Mouse (Mus musculus): ENCODE results near the gene Zg16. TPM values are rescaled to one million over a fixed set of nuclear protein-coding genes. Genes with fewer than 3 reads are reported as not detected.

Zg16 gene
- polyA plus RNA-seq, 1 experiment from 2014 or later: not detected

DNA sequence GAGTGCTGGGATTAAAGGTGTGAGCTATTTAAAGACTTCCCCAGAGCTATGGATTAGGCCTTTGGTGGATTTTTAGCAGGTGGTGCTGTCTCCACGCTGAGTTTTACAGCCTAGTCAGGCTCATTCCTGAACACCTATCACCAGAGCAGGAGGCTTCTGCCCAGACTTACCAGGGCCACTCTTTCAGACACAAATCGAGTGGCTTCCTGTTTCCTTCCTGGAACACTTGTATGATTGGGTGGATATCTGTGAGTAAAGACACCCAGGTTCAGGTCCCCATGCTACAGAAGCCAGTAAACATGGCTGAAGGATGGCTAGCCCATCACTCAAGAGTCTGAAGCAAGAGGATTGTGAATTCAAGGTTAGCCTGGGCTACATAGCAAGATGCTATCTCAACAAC, 4.1 kb downstream of the Zg16 start:
- no peaks in the 10 kb centered on the region for H3K27me3 ChIP-seq (ENCODE audit: control insufficient read depth, insufficient read depth, low read length)

DNA sequence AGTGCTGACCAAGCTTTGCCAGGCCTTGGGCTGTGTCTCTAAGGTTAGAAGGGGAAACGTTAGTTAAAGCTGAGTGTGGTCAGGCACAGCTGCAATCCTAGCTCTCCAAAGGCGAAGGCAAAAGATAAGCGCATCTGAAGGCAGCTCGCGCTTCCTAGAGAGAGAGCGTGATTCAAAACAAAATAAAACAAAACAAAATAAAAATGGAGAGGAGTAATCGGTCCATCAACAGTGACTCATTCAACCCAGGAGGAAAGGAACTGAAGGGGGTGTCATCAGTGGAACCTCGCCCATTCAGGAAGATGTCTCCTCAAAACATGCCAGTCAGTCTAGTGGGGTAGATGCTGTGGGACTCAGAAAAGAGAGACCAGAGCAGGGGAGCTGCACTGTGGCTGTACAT, 4.9 kb downstream of the Zg16 start:
- ATAC-seq (ENCODE audit: low read depth): no peak
- no peak overlapping the region for H3K4me3 ChIP-seq (ENCODE audit: low read depth, low read length)
- WGBS: 83% methylated on average over 8 of the region's 8 CpGs
- no peaks in the 10 kb centered on the region for H3K9me3 ChIP-seq (ENCODE audit: control insufficient read depth, low read length)
- H3K4me1 ChIP-seq (ENCODE audit: control insufficient read depth, insufficient read depth, low read length): no peaks in the 10 kb centered on the region
- no peaks in the 10 kb centered on the region for H3K36me3 ChIP-seq (ENCODE audit: control insufficient read depth, insufficient read depth, low read length)
- no peak overlapping the region for H3K9ac ChIP-seq (replicated peaks; ENCODE audit: low read depth, low read length)
- no peak overlapping the region for H3K4me2 ChIP-seq (ENCODE audit: low read depth, low read length)
- H3K27ac ChIP-seq (ENCODE audit: low read depth, low read length): no peak overlapping the region
- no peaks in the 10 kb centered on the region for H3K27me3 ChIP-seq (ENCODE audit: control insufficient read depth, insufficient read depth, low read length)

More for the DNA sequence above, 4.1 kb downstream of the Zg16 start:
- no peak for ATAC-seq (ENCODE audit: low read depth)
- Histone ChIP-seq H3K4me1 (ENCODE audit: control insufficient read depth, insufficient read depth, low read length) (no peaks in the 10 kb centered on the region), H3K9ac (replicated peaks; ENCODE audit: low read depth, low read length) (no peak overlapping the region), H3K27ac (ENCODE audit: low read depth, low read length) (no peak overlapping the region), H3K4me3 (ENCODE audit: low read depth, low read length) (no peak overlapping the region), H3K4me2 (ENCODE audit: low read depth, low read length) (no peak overlapping the region), H3K36me3 (ENCODE audit: control insufficient read depth, insufficient read depth, low read length) (no peaks in the 10 kb centered on the region), H3K9me3 (ENCODE audit: control insufficient read depth, low read length) (no peaks in the 10 kb centered on the region)
- WGBS: 57% methylated on average over 2 of the region's 2 CpGs

DNA sequence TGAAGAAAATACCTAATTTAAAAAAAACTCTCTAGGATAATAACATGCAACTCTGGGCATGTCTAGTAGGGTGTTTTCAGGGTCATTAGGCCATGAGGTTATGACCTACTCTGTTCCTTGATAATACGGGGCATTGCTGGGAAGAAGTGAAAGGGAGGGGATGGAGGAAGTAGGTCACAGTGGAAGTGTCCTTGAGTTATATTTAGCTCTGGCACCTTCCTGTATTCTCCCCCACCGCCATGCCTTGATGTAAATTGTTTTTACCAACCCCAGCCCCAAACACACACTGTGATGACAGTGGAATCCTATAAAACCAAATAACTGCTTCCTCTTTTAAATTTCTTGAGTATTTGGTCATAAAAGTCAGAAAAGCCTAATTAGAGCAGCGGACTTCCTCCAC, 7.1 kb downstream of the Zg16 start:
- ATAC-seq (ENCODE audit: low read depth): no peak
- WGBS: 60% methylated on average over 3 of the region's 3 CpGs

DNA sequence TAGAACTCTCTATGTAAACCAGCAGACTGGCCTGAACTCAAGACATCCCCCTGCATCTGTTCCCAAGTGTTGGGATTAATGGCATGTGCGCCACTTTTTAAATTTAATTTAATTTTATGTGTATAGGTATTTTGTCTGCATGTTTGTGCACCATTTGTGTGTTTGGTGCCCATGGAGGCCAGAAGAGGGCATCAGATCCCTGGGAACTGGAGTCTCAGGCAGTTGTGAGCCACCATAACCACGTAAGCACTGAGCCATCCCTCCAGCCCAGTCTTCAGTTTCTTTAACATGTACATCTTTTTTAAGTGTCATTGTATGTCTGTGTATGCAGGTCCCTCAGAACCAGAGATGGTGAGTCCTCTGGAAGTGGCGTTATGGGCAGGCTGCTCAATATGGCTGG, 9.4 kb downstream of the Zg16 start:
- no peak overlapping the region for H3K4me3 ChIP-seq (ENCODE audit: low read depth, low read length)
- no peaks in the 10 kb centered on the region for H3K27me3 ChIP-seq (ENCODE audit: control insufficient read depth, insufficient read depth, low read length)
- no peak overlapping the region for H3K4me2 ChIP-seq (ENCODE audit: low read depth, low read length)
- no peak overlapping the region for H3K27ac ChIP-seq (ENCODE audit: low read depth, low read length)
- no peaks in the 10 kb centered on the region for H3K36me3 ChIP-seq (ENCODE audit: control insufficient read depth, insufficient read depth, low read length)
- no peaks in the 10 kb centered on the region for H3K9me3 ChIP-seq (ENCODE audit: control insufficient read depth, low read length)
- no peaks in the 10 kb centered on the region for H3K4me1 ChIP-seq (ENCODE audit: control insufficient read depth, insufficient read depth, low read length)
- no peak for ATAC-seq (ENCODE audit: low read depth)
- no peak overlapping the region for H3K9ac ChIP-seq (replicated peaks; ENCODE audit: low read depth, low read length)
- 85% methylated on average over 3 of the region's 3 CpGs for WGBS

More for the DNA sequence above, 7.1 kb downstream of the Zg16 start:
- Histone ChIP-seq H3K36me3 (ENCODE audit: control insufficient read depth, insufficient read depth, low read length) (no peaks in the 10 kb centered on the region), H3K9ac (replicated peaks; ENCODE audit: low read depth, low read length) (no peak overlapping the region), H3K4me1 (ENCODE audit: control insufficient read depth, insufficient read depth, low read length) (no peaks in the 10 kb centered on the region), H3K27me3 (ENCODE audit: control insufficient read depth, insufficient read depth, low read length) (no peaks in the 10 kb centered on the region), H3K4me3 (ENCODE audit: low read depth, low read length) (no peak overlapping the region), H3K9me3 (ENCODE audit: control insufficient read depth, low read length) (no peaks in the 10 kb centered on the region), H3K4me2 (ENCODE audit: low read depth, low read length) (no peak overlapping the region), H3K27ac (ENCODE audit: low read depth, low read length) (no peak overlapping the region)

DNA sequence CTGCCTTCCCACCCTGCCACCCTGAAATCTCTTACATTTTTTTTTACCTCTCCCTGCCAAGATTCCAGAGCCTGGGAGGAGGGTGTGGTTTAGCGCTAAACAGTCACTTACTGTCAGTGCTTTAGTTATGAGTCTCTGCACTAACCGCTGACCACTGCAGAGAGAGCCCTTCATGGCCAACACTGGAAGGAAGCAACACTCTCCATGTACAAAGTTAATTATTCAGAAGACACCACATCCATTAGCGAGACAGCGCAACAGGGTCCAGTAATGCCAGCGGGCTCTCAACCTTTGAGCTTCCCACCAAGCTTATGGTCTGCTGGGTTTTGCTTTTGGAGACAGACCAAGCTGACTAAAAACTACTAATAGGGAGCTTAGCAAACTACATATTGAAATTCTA, 10.9 kb downstream of the Zg16 start:
- Histone ChIP-seq H3K9me3 (ENCODE audit: control insufficient read depth, low read length) (no peaks in the 10 kb centered on the region), H3K27ac (ENCODE audit: low read depth, low read length) (no peak overlapping the region), H3K9ac (replicated peaks; ENCODE audit: low read depth, low read length) (no peak overlapping the region), H3K4me2 (ENCODE audit: low read depth, low read length) (no peak overlapping the region), H3K4me1 (ENCODE audit: control insufficient read depth, insufficient read depth, low read length) (no peaks in the 10 kb centered on the region), H3K36me3 (ENCODE audit: control insufficient read depth, insufficient read depth, low read length) (no peaks in the 10 kb centered on the region), H3K27me3 (ENCODE audit: control insufficient read depth, insufficient read depth, low read length) (no peaks in the 10 kb centered on the region), H3K4me3 (ENCODE audit: low read depth, low read length) (no peak overlapping the region)
- no peak for ATAC-seq (ENCODE audit: low read depth)
- WGBS: 91% methylated on average over 5 of the region's 5 CpGs

DNA sequence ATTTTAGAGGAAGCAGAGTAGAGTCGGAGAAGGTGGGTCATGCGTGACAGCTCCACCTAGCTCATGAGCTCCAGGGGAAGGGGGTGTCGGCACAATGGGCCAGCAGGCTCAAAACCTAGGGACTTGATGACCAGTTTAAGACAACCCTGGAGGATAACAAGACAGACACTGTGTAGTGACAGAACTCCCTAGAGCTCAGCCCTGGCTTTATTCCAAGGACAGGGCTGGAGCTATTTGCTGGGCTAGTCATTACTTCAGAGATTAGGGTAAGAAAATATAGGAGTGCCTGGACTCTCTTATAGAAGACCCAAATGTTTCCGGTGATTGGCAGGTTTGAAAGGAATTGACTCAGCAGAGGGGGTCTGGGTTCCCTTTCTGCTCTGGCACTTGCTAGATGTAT, 13.9 kb downstream of the Zg16 start:
- Histone ChIP-seq H3K9ac (replicated peaks; ENCODE audit: low read depth, low read length) (no peak overlapping the region), H3K27ac (ENCODE audit: low read depth, low read length) (no peak overlapping the region), H3K4me2 (ENCODE audit: low read depth, low read length) (no peak overlapping the region), H3K27me3 (ENCODE audit: control insufficient read depth, insufficient read depth, low read length) (no peaks in the 10 kb centered on the region), H3K36me3 (ENCODE audit: control insufficient read depth, insufficient read depth, low read length) (no peaks in the 10 kb centered on the region), H3K9me3 (ENCODE audit: control insufficient read depth, low read length) (no peaks in the 10 kb centered on the region), H3K4me3 (ENCODE audit: low read depth, low read length) (no peak overlapping the region), H3K4me1 (ENCODE audit: control insufficient read depth, insufficient read depth, low read length) (no peaks in the 10 kb centered on the region)
- no peak for ATAC-seq (ENCODE audit: low read depth)
- 89% methylated on average over 4 of the region's 4 CpGs for WGBS

DNA sequence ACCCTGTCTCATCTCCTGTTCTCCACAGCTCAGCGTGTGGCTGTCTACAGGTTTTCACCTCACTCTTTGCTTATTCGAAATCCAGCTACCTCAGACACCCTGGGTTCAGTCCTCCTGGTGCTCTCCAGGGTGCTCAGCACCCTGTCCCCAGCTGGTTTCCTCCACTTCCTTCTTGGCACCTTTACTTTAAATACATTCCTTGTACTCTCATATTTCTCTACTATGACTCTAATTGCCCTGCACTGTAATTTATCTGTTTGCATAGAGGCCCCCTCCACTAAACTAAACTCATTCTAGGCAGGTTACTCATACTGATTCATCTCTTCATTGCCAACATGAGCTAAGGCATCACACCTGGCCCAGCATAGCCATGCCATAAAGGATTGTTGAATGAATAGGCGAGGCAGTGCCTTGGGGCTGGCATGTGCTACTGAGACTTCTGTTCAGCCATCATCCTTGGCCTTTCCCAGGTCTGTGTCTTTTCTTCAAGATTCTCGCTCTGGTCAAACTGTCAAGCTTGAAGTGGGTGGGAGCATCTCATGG, 16.2 kb downstream of the Zg16 start:
- Histone ChIP-seq H3K36me3 (ENCODE audit: control insufficient read depth, insufficient read depth, low read length) (no peaks in the 10 kb centered on the region), H3K27ac (ENCODE audit: low read depth, low read length) (no peak overlapping the region), H3K4me2 (ENCODE audit: low read depth, low read length) (no peak overlapping the region), H3K9me3 (ENCODE audit: control insufficient read depth, low read length) (no peaks in the 10 kb centered on the region), H3K4me1 (ENCODE audit: control insufficient read depth, insufficient read depth, low read length) (no peaks in the 10 kb centered on the region), H3K27me3 (ENCODE audit: control insufficient read depth, insufficient read depth, low read length) (no peaks in the 10 kb centered on the region), H3K9ac (replicated peaks; ENCODE audit: low read depth, low read length) (no peak overlapping the region), H3K4me3 (ENCODE audit: low read depth, low read length) (no peak overlapping the region)
- WGBS: 73% methylated on average over 4 of the region's 4 CpGs
- no peak for ATAC-seq (ENCODE audit: low read depth)

DNA sequence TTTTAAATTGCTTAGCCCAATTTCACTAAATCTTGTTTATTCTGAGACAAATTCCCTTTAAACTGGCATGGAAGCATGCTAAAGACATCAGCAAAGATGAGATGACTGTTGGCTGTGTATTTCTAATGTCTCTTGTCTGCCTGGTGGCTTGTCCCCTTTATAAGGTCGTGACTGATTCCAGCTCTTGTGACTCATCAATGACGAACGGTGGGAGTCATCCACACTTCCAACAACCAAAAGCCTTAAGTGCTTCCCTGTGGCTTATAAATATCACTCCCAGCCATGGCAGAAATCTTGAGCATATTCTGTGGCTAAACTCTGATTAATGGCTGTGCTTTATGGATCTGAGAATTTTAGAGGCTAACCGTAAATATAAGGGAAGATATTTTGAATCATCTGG, 20.8 kb downstream of the Zg16 start:
- Histone ChIP-seq H3K9ac (replicated peaks; ENCODE audit: low read depth, low read length) (no peak overlapping the region), H3K4me3 (ENCODE audit: low read depth, low read length) (no peak overlapping the region), H3K9me3 (ENCODE audit: control insufficient read depth, low read length) (no peaks in the 10 kb centered on the region), H3K4me1 (ENCODE audit: control insufficient read depth, insufficient read depth, low read length) (no peaks in the 10 kb centered on the region), H3K4me2 (ENCODE audit: low read depth, low read length) (no peak overlapping the region), H3K36me3 (ENCODE audit: control insufficient read depth, insufficient read depth, low read length) (no peaks in the 10 kb centered on the region), H3K27ac (ENCODE audit: low read depth, low read length) (no peak overlapping the region), H3K27me3 (ENCODE audit: control insufficient read depth, insufficient read depth, low read length) (no peaks in the 10 kb centered on the region)
- WGBS: 79% methylated on average over 4 of the region's 4 CpGs
- no peak for ATAC-seq (ENCODE audit: low read depth)

DNA sequence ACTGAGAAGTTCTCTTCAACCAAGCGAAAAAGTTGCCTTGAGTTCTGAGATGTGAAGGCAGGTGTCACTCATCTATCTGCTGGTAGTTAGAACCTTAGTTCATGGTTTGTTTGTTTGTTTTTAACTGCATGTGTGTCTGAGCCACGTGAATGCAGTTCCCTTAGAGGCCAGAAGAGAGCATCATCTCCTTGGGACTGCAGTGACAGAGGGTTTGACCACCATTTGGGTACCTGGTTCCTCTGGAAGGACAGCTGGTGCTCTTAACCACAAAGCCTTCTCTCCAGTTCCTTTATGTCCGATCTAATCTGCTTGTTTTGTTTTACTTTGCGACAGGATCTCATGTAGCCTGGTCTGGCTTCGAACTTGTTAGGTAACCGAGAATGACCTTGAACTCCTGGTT, 21.6 kb downstream of the Zg16 start:
- no peaks in the 10 kb centered on the region for H3K9me3 ChIP-seq (ENCODE audit: control insufficient read depth, low read length)
- H3K27me3 ChIP-seq (ENCODE audit: control insufficient read depth, insufficient read depth, low read length): no peaks in the 10 kb centered on the region
- ATAC-seq (ENCODE audit: low read depth): no peak
- H3K4me2 ChIP-seq (ENCODE audit: low read depth, low read length): no peak overlapping the region
- no peak overlapping the region for H3K27ac ChIP-seq (ENCODE audit: low read depth, low read length)
- no peak overlapping the region for H3K9ac ChIP-seq (replicated peaks; ENCODE audit: low read depth, low read length)
- no peak overlapping the region for H3K4me3 ChIP-seq (ENCODE audit: low read depth, low read length)
- H3K36me3 ChIP-seq (ENCODE audit: control insufficient read depth, insufficient read depth, low read length): no peaks in the 10 kb centered on the region
- 90% methylated on average over 6 of the region's 6 CpGs for WGBS
- no peaks in the 10 kb centered on the region for H3K4me1 ChIP-seq (ENCODE audit: control insufficient read depth, insufficient read depth, low read length)

All from neural tube, embryonic 14.5 days (tissue).